Mouse (Mus musculus) A20 (cell line): Measurements from ENCODE around the gene Rcc1.

Source experiments
- DNase-seq: peaks from one replicate; pipeline ENCODE4 v3.0.0-alpha.2; 2011; ENCODE audit warnings: low read depth, low spot score

Rcc1 gene

DNA sequence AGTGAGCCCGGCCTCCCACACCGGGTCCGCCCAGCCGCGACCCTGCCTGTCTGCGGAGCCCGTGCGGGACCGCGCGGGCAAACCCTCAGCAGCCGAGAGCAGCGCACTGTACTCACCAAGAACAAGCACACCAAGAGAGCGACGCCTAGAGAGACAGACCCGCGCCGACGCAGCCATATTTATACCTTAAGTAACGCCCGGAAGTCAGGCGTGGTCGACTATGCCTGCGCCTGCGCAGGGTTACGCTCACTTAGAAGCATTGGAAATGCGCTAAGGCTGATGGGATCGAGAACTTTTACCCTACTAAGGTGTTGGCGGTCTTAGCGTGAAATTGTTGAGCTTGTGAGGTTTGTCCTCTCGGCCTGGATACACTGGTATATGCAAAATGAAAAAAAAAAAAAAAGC lies at the start of gene Rcc1:
TSS of gene Rcc1 (minus strand) at position 125 of the 405 bp plus-strand sequence.
- DNase-seq: peak; percentile 97

DNA sequence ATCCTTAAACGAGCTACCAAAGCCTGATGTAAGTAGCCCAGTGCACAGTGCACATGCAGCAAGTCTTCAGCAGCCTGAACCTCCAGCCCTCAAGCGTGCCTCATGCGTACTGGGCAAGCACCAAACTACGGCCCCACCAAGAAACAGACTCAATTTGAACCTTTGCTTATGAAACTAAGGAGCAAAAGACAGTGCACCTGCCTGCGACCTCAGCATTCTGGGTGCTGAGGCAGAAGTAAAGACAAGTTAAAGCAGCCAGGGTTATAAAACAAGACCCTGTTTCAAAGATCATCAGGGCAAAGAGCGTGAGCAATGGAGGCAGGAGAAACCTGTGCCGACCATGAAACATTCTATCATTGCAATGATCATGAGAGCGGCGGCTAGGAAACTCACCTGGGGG lies 47.6 kb upstream of the Rcc1 start:
- DNase-seq: no peak

DNA sequence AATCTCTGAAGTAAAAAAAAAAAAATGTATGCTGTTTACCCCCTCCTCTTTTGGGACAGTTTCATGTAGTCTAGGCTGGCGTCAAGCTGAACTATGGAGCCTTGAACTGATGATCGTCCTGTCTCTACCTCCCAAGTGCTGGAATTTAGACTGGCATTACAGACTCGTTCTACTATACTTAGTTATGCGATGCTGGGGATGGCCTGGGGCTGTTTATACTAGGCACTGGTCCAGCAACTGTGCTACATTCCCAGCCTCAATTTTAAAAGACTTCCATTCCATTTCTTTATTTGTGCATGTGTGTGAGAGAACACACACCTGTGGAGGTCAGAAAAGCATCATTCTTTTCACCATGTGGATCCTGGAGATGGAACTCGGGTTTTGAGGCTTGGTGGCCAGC lies 45.5 kb upstream of the Rcc1 start:
- DNase-seq: no peak

DNA sequence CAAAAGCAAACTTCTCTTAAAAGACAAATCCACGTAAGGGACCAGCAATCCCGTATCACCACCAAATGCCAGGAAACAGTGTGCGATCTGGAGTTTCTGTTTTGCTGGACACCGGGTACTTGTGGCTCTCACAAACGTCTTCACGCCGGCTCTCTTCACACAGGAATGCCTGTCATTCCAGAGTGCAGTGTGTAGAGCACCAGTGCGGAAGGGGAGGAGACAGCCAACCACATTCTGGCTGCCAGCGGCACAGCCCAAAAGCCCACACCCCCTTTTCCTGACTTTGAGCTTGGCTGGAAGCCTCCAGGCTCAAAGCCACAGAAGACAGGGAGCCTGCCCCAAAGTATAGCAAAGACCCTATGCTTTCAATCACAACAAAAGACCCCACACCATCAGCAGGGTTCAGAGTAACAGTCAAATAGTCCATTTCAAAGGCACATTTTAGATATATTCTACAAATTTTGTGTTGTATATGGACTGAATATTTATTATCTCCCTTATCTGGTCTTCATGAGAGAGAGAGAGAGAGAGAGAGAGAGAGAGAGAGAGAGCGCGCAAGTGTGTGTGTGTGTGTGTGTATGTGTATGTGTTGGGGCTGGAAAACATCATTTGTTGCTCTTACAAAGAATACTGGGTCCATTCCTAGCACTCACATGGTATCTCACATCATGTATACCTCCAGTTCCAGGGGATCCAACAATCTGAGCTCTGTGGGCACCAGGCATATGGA lies 44.8 kb upstream of the Rcc1 start:
- no peak for DNase-seq

DNA sequence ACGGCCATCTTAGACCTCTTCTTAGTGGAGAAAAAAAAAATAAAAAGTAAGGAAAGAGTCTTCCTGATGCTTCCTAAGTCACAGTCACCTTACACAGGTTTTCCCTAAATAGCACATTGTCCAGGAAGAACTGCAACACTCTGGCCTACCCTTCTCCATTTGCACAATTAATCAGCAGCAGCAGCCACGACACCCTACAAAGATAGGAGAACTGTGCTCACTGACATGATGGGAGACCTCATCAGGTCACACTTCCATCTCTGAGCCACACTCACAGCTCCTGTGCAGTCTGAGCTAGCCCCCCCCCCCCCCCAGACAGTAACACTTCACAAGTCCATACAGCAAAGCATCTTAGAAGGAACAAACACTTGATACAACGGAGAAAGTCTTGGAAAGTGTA lies 43.7 kb upstream of the Rcc1 start:
- DNase-seq: no peak

DNA sequence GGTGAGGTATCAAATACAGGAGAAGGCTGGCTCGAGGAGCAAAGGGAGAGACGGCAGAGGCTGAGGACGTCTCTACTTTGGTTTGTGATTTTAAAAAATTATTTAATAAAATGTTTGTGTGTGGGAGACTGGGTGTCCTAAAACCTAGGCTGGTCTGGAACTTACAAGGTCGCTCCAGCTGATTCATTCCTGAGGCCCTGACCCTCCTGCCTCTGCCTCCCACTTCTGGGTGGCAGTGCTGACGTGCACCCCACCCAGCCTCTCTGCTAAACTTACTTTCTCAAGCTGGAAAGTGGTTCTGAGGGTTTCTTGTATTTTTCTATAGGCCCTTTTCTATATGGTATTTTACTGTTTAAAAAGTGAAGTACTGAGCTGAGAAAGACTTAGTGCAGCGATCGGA lies 42.8 kb upstream of the Rcc1 start:
- no peak for DNase-seq

DNA sequence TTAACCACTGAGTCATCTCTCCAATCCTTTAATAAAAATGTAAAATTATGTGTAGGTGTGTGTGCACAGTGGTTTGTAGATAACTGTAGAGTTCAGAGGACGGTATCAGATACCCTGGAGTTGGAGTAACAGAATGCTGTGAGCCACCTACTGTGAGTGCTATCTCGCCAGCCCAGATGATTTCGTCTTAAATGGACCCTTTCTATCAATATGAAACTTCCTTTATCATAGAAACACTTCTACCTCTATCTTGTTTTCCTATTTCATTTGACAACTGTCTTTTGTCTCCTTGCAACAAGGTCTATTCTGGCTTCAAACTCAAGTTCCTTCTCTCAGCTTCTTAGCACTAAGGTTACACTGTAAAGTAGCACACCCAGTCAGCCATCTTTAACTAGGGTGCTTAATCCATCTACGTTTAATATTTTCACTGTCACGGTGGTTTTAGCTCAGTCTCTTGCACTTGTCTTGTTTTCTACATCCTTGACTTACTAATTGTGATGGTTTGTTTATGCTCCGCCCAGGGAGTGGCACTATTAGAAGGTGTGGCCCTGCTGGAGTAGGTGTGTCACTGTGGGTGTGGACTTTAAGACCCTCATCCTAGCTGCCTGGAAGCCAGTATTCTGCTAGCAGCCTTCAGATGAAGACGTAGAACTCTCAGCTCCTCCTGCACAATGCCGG lies 37.8 kb upstream of the Rcc1 start:
- DNase-seq: no peak

DNA sequence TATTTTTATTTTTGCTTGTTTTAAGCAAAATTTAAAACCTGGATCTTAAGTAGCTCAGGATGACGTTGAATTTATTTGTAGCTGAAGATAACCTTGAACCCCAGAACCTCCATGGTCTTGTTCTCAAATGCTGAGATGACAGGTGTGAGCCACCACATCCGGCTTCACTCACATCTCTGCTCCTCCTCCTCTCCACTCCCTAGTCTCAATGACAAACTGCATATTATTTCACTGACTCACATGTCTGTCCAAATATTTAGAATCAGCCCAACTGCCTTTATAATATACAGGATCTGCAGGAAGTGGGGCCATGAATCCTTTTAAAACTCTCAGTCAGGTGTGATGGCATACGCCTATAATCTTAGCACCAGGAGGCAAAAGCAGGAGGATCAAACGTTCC lies 35.9 kb upstream of the Rcc1 start:
- DNase-seq: no peak

DNA sequence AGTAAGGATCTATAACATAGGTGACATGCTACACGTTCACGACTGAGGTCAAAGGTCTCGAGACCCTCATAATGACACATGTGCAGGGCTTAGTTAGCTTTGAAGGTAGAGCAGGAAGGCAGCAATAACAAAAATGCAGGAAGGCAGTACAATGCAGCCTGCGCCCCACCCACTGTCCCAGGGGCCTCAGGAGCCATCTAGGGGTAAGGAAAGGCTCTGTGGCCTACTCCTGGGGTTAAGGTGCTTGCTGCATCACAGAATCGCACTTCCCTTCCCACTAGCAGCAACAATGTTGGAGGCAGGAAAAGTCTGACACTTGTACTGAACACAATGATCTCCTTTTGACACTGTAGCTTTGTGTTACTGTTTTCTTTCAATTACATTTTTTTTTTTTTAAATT lies 34.2 kb upstream of the Rcc1 start:
- DNase-seq: no peak

DNA sequence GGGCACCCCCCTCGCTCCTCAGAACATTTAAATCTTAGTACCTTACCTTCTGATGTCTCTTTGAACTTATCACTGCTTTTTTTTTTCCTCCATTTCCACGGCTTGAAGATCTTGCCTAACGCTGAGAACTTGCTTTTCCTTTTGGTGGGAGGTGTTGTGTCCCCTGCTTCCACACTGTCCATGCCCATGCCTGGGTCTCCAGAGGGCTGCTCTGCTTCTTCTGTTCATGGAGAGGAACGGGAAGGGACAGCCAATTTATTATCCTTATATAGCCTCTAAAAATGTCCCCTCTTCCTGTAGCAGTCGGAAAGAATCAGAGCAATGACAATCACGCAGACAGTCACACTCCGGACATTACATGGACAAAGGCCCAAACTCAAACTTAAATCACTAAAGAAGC lies 33.4 kb upstream of the Rcc1 start:
- no peak for DNase-seq

DNA sequence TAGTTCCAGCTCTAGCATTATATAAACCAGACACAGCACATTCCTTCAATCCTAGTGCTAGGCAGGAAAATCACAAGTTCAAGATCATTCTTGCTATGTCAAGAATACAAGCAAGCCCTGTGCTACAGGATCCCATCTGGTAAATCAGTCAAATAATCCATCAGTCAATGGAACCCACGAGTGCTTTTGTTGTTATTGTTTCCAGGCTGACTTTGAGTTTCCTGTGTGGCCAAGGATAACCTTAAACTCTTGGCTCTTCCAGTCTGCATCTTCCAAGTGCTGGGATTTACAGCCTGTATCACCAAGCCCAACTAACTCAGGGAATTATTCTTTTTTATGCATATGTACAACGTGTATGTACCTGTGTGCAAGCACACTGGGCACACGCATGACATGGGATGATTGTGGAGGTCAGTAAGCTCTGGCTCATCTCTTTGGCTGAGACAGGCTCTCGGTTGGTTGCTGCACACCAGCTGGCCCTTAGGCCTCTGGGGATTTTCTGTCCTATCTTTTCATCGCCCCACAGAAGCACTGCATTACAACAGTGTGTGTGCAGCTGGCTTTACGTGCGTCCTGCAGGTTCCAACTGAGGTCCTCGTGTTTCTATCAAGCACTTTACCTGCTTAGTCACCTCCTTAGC lies 32.5 kb upstream of the Rcc1 start:
- peak; percentile 25 for DNase-seq

DNA sequence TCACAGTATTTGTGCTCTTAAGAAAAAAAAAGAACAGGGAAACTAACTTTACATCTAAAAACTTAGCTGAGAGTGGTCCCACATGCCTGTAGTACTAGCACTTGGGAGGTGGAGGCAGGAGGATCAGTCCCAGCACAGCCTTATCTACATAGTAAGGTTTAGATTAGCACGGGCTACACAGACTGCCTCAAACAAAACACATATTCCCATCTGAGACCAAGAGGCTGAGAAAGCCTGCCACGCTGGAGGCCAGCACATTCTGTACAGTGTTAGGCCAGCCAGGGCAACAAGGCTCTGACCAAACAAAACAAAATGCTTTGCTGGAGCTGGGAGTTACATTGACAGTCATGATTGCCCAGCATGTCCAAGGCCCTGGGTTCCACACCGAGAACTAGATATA lies 30.1 kb upstream of the Rcc1 start:
- DNase-seq: no peak

DNA sequence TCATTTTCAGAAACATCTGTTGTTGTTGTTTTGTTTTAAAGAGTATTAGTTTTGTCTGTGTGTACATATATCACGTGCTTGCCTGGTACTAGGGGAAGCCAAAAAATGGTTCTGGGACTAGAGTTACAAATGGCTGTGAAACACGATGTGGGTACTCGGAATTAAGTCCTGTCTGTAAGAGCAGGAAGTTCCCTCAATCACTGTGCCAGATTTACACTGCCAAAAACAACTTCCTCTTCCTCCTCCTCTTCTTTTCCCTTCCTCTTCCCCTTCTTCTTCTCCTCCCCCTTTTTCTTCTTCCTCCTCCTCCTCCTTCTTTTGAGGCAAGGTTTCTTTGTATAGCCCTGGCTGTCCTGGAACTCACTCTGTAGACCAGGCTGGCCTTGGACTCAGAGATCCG lies 28.9 kb upstream of the Rcc1 start:
- DNase-seq: no peak

DNA sequence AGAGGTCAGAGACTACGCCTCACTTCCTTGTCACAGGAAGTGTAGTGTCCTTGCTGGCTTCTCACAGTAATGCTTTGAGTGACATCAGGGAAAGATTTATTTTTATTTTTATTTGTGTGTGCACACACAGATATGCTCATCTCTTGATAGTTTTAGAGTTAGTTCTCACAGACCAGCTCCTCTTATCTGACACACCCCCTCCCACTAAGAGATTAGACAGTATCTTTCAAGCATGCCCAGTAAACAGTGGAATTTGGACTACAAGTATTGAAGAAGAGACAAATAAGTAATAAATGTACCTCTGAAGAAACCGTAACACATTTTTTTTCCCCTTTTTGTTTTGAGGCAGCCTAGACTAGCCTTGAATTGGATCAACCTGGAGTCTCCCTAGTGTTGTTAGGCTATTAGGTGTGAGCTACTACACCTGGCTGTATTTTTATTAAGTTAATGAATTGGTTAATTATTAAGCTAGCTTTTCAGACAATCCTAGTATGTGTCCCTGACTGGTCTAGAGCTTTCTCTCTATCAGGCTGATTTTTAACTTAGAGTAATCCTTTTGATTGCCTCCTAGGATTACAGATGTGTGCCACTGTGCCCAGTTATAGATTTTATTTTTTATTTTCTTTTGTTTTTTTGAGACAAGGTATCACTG lies 27.7 kb upstream of the Rcc1 start:
- no peak for DNase-seq

DNA sequence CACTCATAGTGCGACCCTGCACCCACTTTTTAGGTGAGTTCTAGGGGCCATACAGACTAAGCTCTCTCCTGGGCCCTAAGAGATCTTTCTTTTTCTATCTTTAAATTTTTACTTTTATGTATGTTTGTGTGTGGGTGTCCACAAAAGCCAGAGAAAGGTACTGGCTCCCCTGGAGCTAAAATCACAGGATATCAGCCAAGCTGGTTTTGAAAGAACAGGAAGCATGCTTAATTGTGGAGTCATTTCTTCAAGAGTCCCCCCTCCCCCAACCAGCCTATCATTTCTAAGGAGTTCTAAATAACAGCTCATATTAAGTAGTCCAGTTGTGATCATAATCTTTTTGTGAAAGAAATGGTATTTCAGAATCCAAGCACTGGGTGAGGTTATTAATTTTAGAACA lies 20.4 kb upstream of the Rcc1 start:
- DNase-seq: no peak

DNA sequence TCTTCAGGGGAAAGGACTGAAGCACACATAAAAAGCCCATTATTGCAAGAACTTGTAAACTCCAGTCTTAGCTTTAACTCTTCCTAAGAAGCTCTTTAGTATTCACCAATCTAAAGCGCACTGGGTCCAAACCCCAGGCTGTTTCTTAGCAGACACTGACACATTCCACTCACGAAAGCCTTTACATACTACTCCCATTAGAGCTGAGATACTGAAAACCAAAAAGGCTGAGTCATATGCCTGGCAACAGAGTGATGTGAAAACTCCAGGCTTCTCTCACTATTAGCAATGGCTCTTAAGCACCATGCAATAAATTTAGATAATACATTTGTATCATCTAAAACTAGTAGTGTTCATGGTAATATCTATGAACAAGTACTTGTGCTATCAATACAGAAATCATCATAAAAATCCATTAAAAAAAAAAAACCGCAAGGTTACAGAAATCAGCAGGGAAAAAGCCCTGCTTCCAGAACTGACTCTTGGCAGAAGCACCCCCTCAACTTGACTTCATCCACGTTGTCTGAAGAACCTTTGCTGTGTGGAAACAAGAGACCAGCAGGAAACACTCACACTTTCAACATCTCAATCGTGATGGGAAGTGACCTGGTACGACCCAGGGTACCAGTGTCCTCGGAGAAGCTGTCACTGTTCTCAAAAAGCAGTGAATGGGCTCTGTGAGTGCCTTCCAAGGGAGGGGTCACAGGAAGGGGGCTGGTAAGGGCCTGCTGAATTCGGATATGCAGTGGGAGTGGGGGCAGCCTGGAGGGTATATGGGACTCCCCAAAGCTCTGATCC lies 16.7 kb upstream of the Rcc1 start:
- DNase-seq: no peak

DNA sequence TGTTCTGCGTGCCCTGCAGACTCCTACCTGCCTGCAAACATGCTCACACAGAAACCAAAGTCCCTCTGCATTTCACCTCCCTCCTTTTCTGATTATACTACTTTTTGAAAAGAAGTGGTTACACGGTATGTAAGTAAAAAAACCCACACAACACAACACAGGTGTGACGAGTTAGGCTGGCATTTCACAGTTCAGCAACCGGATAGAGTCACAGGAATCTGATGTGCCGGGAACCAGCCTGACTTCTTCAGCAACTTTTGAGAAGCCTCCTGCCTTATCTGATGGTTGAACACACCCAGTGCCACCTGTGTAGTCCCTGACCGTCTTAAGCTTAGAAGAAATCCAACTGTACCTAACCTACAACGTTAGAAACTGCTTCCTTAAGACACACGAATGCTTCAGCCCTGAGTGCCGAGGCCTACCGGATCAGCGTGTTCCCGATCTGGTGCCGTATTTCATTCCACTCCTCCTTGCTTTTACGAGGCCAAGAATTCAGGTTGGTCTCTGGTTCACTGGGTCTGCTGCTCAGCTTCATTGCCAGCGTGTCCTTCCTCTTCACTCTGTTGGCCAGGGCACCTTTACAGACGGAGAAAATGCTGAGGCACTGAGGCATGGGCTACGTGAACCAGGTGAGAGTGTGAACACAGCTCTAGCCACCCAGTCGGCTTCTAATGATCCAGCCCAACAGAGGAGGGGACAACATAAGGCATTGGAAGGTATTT lies 14.2 kb upstream of the Rcc1 start:
- no peak for DNase-seq

DNA sequence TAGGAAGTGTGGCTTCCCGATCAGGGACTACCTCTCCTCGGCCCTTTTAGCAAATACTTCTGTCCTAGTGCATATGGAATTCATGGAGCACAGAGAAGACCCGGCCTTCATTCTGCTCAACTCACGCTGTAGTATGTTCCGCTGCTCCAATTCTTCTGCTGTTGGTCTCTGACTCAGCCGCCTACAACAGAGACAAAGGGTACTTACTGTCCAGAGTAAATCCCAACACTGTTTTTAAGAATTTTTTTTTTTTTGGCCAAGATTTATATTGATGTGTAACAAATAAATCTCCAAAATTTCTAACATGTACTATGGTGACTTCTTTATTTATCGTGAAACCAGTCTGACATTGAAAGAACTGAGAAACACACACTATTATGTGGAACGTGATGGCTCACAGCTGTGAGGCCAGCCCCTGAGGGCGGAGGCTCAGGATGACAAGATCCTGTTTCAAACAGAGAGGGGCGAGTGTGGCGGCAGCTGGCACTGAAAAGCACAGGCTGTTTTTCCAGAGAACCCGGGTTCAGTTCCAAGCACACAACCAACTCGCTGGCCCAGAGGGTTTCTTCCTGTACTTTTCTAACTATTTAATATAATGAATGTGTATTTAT lies 12.2 kb upstream of the Rcc1 start:
- DNase-seq: no peak

DNA sequence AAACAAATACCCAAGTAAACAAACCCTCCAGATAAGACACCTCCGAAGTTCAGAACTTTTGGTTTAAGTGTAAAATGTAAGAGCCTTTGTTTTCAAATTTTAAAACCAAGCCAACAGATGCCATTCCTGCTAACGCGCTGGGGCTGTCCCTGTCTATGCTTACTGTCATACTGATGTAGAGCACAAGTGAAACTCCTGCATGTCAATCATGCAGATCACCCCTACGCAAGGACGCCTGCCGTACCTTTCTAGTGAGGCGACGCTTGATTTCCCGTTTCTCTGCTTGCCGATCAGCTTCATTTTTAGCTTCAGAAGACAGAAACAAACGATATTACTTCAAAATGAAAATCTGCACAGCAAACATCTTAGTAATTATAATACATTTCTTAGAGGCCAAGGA lies 10.1 kb upstream of the Rcc1 start:
- peak; percentile 86 for DNase-seq

DNA sequence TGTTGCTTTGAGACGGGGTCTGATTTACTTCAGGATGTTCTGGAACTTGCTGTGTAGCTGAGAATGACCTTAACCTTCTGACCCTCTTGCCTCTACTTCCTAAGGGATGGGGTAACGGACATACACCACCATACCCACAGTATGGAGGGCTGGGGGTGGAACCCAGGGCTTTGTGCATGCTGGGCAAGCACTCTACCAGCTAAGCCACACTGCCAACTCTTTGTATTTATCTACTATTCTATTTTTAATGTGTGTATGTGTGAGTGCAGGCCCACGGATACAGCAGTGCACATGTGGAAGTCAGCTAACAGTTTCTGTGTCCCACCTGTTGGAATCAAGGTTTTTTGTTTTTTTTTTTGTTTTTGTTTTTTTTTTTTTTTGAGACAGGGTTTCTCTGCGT lies 6.1 kb upstream of the Rcc1 start:
- no peak for DNase-seq

DNA sequence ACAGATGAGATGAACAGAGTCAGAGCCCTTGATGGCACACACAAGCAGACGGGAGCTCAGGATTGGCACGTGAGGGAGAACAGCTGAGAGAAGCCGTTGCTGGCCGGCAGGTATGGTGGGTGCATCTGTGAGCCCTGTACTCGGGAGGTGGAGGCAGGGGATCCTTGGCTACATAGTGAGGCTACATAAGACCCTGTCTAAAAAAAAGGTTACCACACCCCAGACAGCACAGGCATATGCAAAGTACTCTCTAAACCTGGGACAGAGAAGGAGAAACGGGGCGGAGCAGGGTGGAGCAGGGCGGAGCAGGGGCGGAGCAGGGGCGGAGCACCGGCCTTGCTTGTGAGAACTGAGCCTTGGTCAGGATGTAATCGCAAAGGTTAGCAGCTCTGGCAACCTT lies 2.8 kb upstream of the Rcc1 start:
- DNase-seq: peak; percentile 90
